Mouse (Mus musculus) testis, adult 2 months (tissue): Measurements from ENCODE around the gene Epha1.

ENCODE experiments used
- CTCF ChIP-seq: fragments of 200-500 bp; IDR thresholded peaks from 2 replicates; pipeline ENCODE4 v1.5.1; 2012; ENCODE audit warnings: low read depth, mild to moderate bottlenecking, inconsistent platforms, low read length, moderate library complexity; ENCODE audit not compliant: control insufficient read depth, insufficient read depth, insufficient replicate concordance
- POLR2A ChIP-seq: fragments of 200-500 bp; IDR thresholded peaks from 2 replicates; pipeline ENCODE4 v1.6.1; 2012; ENCODE audit warnings: low read depth, mild to moderate bottlenecking, inconsistent platforms, low read length, moderate library complexity; ENCODE audit not compliant: control insufficient read depth

GRCm38 (mm10) chr6:42373669-42374430 lies 782 bp upstream of the Epha1 start:
- TF ChIP-seq CTCF (no peak), POLR2A (no peak)
